Mouse (Mus musculus): ENCODE data around the gene Dgkb. TPM values are rescaled to one million over a fixed set of nuclear protein-coding genes. Genes with fewer than 3 reads are reported as not detected.

The Dgkb gene
- total and polyA plus RNA-seq, 3 experiments = not detected

DNA sequence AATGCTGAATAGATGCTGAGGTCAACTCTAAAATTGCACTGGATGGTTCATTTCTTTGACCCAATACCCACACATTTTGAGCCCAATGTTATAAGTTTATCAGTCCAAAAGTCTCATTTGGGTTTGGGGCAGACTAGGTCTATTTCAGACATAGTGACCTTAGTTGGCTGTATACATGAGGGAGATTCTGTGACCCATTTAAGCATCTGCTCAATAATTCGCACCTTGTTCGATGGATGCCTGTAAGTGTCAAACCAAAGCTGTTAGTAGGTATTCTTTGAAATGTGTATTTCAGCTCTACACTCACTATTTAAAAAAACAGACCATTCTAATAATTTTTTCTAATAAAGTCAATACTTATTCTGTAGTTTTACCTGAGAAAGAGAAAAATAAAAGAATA, 776.1 kb downstream of the Dgkb start:
- in situ Hi-C loops (cut with MboI; ENCODE audit: low pct_ligation_motif_present, low pct_unique_long_range_greater_than_20kb, low sequenced_read_pairs) = no loop called here

GRCm38 (mm10) chr12:38594055-38594454, 776.5 kb downstream of the Dgkb start:
- Histone ChIP-seq H3K9ac (ENCODE audit: insufficient read depth, low read depth) (no peak overlapping the region), H3K4me3 (replicated peaks in 1 of 3; ENCODE audit: low read depth in 2 of 3, low read length in 2 of 3, poor library complexity in 1 of 3) (no peak overlapping the region), H3K4me2 (ENCODE audit: insufficient read depth, low read depth, poor library complexity, severe bottlenecking) (no peak overlapping the region), H3K27ac (ENCODE audit: insufficient read depth, low read depth) (no peak overlapping the region), H3K9me3 (replicated peaks; ENCODE audit: low read length) (no peaks in the 10 kb centered on the region), H3K4me1 (ENCODE audit: control insufficient read depth in 1 of 2, insufficient read depth in 2 of 2) (no peaks in the 10 kb centered on the region), H3K79me2 (replicated peaks; ENCODE audit: control insufficient read depth, extremely low read depth, insufficient read depth, poor library complexity, severe bottlenecking) (no peaks in the 10 kb centered on the region), H3K36me3 (replicated peaks in 1 of 2; ENCODE audit: control insufficient read depth in 1 of 2, insufficient read depth in 1 of 2, low read length in 1 of 2) (no peaks in the 10 kb centered on the region), H3K27me3 (replicated peaks) (no peaks in the 10 kb centered on the region)
- DNase-seq (ENCODE audit: extremely low read depth) = no peak
- dilution Hi-C loops (cut with MboI; ENCODE audit: extremely low pct_ligation_motif_present, extremely low pct_unique_long_range_greater_than_20kb, low sequenced_read_pairs) = no loop called here
- TF ChIP-seq MXI1 (IDR thresholded peaks at IDR 0.05; ENCODE audit: low read depth, low read length) = no peak
- TF ChIP-seq NELFE (IDR thresholded peaks at IDR 0.05; ENCODE audit: low read depth, low read length) = no peak
- no peak for TF ChIP-seq MEF2A (IDR thresholded peaks at IDR 0.05; ENCODE audit: borderline replicate concordance, low read depth, low read length)
- TF ChIP-seq ELF1 (IDR thresholded peaks at IDR 0.05; ENCODE audit: low read depth, low read length) = no peak
- no peak for TF ChIP-seq MAZ (IDR thresholded peaks at IDR 0.05; ENCODE audit: low read depth, low read length)
- TF ChIP-seq ETS1 (conservative IDR thresholded peaks at IDR 0.05; ENCODE audit: low read depth, low read length) = no peak
- no peak for TF ChIP-seq EP300 (IDR thresholded peaks at IDR 0.05; ENCODE audit: low read length)
- TF ChIP-seq NRF1 (IDR thresholded peaks at IDR 0.05; ENCODE audit: low read depth, low read length) = no peak
- TF ChIP-seq MYC (IDR thresholded peaks at IDR 0.05; ENCODE audit: low read depth, low read length) = no peak
- no peak for TF ChIP-seq UBTF (IDR thresholded peaks at IDR 0.05; ENCODE audit: low read depth, low read length)
- no peak for TF ChIP-seq HCFC1 (IDR thresholded peaks at IDR 0.05; ENCODE audit: low read depth, low read length)
- TF ChIP-seq ZKSCAN1 (IDR thresholded peaks at IDR 0.05; ENCODE audit: borderline replicate concordance, low read depth, low read length) = no peak
- TF ChIP-seq KAT2A (IDR thresholded peaks at IDR 0.05; ENCODE audit: insufficient replicate concordance, low read length) = no peak
- in situ Hi-C loops (cut with MboI; ENCODE audit: low pct_ligation_motif_present, low pct_unique_long_range_greater_than_20kb, low sequenced_read_pairs) = no loop called here

More for the DNA sequence above, 776.1 kb downstream of the Dgkb start:
- no peak overlapping the region for H3K9ac ChIP-seq (ENCODE audit: insufficient read depth, low read depth)
- H3K79me2 ChIP-seq (replicated peaks; ENCODE audit: control insufficient read depth, extremely low read depth, insufficient read depth, poor library complexity, severe bottlenecking) = no peaks in the 10 kb centered on the region
- no peak overlapping the region for H3K27ac ChIP-seq (ENCODE audit: insufficient read depth, low read depth)
- TF ChIP-seq ZC3H11A (IDR thresholded peaks at IDR 0.05; ENCODE audit: low read depth, low read length) (no peak), RCOR1 (conservative IDR thresholded peaks at IDR 0.05; ENCODE audit: low read depth, low read length) (no peak), ZMIZ1 (IDR thresholded peaks at IDR 0.05; ENCODE audit: low read depth, low read length) (no peak), CHD1 (IDR thresholded peaks at IDR 0.05; ENCODE audit: low read depth, low read length) (no peak), RAD21 (IDR thresholded peaks at IDR 0.05; ENCODE audit: low read depth, low read length) (no peak), JUND (conservative IDR thresholded peaks at IDR 0.05; ENCODE audit: low read depth, low read length) (no peak), MXI1 (IDR thresholded peaks at IDR 0.05; ENCODE audit: low read depth, low read length) (no peak), MEF2A (IDR thresholded peaks at IDR 0.05; ENCODE audit: borderline replicate concordance, low read depth, low read length) (no peak), USF2 (conservative IDR thresholded peaks at IDR 0.05; ENCODE audit: low read depth, low read length) (no peak)
- no peaks in the 10 kb centered on the region for H3K36me3 ChIP-seq (replicated peaks in 1 of 2; ENCODE audit: control insufficient read depth in 1 of 2, insufficient read depth in 1 of 2, low read length in 1 of 2)
- no peak overlapping the region for H3K4me3 ChIP-seq (replicated peaks in 1 of 3; ENCODE audit: low read depth in 2 of 3, low read length in 2 of 3, poor library complexity in 1 of 3)
- dilution Hi-C loops (cut with MboI; ENCODE audit: extremely low pct_ligation_motif_present, extremely low pct_unique_long_range_greater_than_20kb, low sequenced_read_pairs) = no loop called here
- H3K4me1 ChIP-seq (ENCODE audit: control insufficient read depth in 1 of 2, insufficient read depth in 2 of 2) = no peaks in the 10 kb centered on the region
- H3K4me2 ChIP-seq (ENCODE audit: insufficient read depth, low read depth, poor library complexity, severe bottlenecking) = no peak overlapping the region
- no peak for DNase-seq (ENCODE audit: extremely low read depth)
- H3K9me3 ChIP-seq (replicated peaks; ENCODE audit: low read length) = no peaks in the 10 kb centered on the region
- no peaks in the 10 kb centered on the region for H3K27me3 ChIP-seq (replicated peaks)
